Mouse (Mus musculus): ENCODE measurements around the gene Rbm11.

The Rbm11 gene

DNA sequence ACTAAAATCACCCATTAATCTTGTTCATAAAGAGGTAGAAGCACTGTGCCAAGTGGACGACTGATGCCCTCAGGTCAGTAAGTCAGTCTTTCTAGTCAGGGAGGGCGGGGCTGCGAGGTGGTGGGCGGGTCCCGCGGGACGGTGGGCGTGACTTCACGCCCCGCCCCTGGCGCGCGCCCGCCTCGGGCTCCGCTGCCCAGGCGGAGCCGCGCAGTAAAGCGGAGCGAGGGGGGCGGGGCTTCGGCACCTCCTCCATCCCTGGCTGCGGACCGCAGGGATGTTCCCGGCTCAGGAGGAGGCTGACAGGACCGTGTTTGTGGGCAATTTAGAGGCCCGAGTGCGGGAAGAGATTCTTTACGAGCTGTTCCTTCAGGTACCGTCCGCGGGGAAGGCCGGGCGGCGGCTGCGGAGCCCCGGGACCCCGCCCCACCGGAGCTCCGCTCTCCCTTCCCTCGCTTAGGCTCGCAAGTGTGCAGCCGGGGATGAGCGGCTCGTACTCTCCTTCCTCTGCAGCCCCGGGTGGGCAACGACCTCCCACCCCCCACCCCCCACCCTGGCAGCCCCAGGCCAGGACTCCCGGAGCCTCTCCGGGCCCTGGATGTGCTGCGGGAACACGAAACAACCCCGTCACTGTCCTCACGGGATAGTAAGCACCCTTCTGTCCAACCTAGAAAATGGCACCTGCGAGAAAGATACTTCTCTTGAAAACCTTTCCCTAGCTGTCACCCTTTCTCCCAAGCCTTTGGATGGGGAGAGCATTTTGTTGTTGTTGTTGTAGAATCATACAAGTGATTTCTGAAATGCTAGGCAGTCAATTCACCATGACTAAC, at the start of gene Rbm11:
Gene Rbm11 (plus strand): TSS at position 174 of the 830 bp plus-strand sequence.
- DNase-seq (ENCODE audit: extremely low read depth, low read depth, low spot score) = peak; percentile 10

DNA sequence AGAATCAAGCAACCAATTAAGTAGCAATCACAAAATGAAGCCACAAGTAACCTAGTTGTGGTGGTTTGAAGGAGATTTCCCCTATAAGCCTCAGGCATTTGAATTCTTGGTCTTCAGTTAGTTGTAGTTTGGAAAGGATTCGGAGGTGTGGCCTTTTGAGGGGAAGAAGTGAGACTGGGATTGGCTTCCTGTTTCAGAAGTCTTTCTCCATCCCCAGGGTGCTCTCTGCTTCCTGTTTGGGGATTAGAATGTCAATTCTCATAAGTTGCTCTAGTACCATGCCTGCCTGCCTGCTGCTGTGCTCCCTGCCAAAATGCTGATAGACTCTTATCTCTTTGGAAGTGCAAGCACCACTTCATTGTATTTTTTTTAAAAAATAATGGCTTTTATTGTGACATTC, 47.3 kb upstream of the Rbm11 start:
- DNase-seq (ENCODE audit: extremely low read depth, low read depth, low spot score) = no peak

DNA sequence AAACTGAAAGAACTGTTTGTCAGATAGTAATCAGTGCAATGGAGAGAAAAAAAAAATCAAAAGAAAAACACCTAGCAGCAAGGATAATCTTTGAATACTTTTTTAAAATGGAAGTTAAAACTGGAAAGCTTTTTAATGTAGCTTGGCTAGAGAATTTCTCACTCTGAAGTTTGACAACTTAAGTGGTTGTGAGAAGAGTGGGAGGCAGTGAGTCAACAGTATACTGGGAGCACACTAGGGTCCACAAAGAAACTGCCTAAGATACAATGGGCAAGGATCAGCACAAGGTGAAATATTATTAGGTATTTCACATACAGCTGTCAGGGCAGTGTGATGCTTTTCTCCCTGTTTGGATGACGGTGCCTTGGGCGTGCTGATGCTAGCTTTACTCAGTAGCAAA, 29.7 kb upstream of the Rbm11 start:
- DNase-seq (ENCODE audit: extremely low read depth, low read depth, low spot score) = no peak

DNA sequence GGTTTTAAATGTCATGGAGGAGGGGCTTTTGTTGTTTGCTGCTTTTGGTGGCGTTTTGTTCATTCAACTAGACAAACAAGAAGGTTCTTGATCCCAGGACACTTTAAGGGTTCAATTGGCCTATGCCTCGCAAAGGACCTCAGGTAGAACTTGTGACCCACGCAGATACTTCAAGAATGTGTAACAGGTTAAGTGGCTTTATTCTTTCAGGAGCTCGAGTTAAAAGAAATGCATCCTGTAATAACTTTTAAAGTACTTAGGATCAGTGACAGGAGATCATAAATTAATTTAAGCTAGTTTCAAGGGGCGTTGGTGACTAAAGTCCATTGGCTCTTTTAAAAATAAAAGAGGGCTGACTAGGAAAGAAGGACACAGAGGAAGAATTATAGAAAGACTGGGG, 10.4 kb upstream of the Rbm11 start:
- no peak for DNase-seq (ENCODE audit: extremely low read depth, low read depth, low spot score)

DNA sequence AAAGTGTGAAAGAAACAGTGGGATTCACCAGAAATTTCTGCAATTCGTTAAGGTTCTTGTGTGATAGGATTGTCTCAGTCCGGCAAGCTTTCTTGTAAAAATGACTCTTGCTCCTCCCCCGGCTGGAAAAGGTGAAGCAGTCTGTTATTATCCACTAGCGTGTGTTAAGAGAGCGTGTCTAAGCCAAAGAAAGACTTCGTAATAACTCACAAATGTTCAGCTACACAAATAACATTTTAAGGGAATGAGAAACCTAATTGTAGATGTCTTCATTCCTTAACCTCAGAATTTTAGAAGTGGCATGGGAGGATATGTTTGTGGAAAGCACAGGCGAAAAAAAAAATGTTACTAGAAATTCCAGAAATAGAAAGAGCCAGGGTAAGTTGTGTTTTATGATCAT, 6.7 kb upstream of the Rbm11 start, which contains the start of gene Lipi:
Gene Lipi (minus strand): TSS at position 101 of the 400 bp plus-strand sequence.
- DNase-seq (ENCODE audit: extremely low read depth, low read depth, low spot score) = no peak

DNA sequence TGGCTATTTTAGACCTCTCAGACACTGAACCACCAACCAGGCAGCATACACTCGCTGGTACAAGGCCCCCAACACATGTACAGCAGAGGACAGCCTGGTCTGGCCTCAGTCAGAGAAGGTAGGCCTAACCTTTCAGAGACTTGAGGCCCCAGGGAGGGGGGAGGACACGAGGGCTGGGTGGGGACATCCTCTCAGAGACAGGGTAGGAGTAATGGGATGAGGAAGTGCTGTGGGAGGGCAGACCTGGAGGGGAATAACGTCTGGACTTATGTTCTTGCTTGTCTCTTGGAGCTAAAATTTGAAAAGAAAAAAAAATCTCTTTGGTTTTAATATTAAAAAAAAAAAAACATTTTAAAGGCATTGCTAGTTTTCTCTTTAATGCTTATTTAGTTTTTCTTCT, 6.2 kb upstream of the Rbm11 start:
- no peak for DNase-seq (ENCODE audit: extremely low read depth, low read depth, low spot score)

DNA sequence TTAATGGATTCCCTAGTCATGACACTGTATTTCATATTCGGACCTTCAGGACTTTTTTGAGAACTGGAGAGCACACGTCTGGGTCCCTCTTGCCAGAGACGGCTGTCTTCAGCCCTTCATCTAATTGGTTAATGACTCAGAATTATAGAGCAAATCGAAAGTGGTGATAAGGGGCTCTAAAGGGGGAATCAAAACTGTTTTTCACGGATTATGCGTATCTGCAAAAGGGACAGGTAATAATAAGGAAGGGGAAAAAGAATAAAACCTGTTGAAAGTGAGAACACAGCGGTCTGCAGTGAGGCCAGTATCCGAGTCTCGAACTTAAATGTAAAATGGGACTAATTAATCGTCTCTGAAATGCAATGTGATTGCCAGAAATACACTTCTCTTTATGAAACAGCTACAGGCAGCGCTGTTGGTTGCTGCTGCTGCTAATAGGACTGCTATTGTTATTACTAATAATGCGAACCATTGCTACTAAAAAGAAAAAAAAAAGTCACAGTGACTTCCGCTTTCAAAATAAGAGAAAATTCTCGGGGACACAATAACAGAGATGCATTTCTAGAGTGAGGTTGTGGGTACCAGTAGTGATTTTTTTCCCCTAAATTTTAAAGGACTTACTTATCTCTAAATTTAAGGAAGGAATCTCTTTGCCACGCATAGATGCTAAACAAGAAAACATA, 998 bp downstream of the Rbm11 start:
- DNase-seq (ENCODE audit: extremely low read depth, low read depth, low spot score) = no peak

DNA sequence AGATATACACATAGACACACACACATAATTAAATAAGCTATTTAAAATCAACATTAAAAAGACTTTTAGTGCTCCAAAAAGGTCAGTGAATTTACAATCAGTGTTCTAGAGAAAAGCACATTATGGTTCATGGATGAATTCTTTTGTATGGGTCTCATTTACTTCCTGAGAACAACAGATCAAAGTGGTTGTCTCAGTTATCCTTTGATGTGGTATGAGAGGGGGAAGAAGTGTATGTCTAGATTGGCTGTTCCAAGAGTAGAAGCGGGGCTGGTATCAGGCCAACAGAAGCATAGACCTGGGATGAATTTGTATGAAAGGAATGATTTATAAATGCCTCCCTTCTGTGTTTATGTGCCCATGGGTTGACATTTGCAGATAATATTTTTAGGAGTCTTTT, 13.8 kb downstream of the Rbm11 start:
- no peak for DNase-seq (ENCODE audit: extremely low read depth, low read depth, low spot score)

DNA sequence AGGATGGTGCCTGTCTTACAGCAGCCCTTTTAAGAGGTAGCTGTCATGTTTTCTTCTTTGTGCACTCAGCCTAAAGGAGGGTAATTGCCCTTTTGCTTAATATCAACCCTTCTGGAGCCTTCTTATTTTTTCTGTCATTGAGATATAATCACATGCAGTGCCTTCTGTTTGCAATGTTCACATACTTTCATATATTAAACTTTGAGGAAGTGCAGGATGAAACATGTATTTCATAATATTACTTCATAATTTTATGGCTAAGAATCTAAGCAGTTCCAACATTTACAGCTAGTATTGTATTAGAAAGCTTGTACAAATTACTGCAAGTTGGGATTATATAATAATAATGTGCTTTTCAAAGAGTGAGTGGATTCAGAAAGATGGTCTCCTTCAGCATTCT, 19.9 kb downstream of the Rbm11 start:
- no peak for DNase-seq (ENCODE audit: extremely low read depth, low read depth, low spot score)

DNA sequence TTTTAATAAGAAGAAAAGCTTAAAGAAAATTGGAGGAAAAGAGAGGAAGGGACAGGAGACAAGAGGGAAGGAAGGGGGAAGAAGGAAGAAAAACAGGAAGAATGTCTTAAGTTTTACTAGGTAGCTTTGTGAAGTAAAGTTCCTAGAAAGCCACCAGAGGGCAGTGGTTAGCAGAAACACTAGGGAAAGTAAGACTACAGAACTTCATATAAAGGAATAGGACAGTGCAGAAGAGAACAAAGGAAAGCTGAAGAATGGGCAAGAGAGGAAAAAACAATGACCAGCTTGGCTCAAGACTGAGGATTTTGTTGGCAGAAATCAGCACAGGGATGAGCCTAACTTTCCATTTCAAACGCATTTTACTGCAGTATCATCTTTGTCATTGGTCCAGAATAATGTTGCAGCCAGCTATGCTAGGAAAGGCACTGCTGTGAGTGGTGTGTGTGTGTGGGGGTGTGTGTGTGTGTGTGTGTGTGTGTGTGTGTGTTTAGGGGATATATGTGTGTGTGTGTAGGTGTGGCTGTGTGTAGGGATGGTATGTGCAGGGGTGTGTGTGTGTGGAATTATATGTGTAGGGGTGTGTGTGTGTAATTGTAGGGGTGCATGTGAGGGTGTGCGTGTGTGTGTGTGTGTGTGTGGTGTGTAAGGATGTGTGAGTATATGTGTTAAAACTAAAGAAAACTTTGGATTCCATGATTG, 25.2 kb downstream of the Rbm11 start:
- DNase-seq (ENCODE audit: extremely low read depth, low read depth, low spot score) = no peak

DNA sequence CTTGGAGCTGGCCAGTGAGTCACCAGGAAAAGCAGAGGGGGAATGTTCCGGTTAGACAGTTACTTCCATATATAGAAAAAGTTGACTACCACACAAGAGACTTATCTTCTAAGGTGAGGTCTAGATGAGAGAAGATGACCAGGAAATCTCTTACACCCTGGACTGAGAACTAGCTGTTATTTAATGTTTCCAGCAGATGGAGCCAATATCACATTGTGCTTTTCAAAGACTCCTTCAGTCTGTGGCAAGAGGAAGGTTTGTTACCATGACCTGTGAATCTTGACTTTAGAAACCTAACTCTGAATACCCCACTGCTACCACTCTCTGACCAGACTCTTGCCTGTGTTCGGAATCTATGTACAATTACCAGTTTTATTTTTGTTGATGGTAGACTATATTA, 35.2 kb downstream of the Rbm11 start:
- DNase-seq (ENCODE audit: extremely low read depth, low read depth, low spot score) = no peak

All from fat pad, adult 2 months (tissue).